Mouse (Mus musculus): Measurements from ENCODE around the gene Copg2. TPM values are rescaled to one million over a fixed set of nuclear protein-coding genes. Genes with fewer than 3 reads are reported as not detected.

Gene Copg2
- polyA plus RNA-seq, 1 experiment from 2014 or later = 34.5 TPM

DNA sequence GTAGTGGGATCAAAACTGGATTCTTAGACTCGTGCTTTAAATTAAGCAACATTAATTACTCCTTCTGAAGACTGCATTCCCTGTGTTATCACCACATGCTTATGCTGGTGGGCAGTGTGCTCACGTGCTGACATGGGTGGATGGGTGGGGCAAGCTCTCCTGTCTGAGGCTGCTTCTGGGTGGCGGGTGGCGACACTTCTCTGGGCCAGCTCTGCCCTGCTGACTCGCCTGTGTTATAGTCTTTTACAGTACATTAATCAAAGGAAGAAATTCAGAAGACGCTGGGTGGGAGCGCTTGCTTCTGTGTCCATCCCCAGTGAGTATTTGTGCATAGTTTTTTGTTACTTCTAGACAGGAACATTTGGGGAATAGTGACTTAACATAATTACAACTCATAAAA lies 151.0 kb downstream of the Copg2 start:
- Histone ChIP-seq H3K4me2 (no peak overlapping the region), H3K27ac (ENCODE audit: low read depth, low read length) (no peak overlapping the region), H3K4me1 (ENCODE audit: control insufficient read depth, insufficient read depth, low read length) (no peaks in the 10 kb centered on the region), H3K9ac (ENCODE audit: low read depth, low read length) (no peak overlapping the region), H3K36me3 (ENCODE audit: control insufficient read depth, insufficient read depth, low read length) (peaks cover 32% of the 10 kb centered on the region), H3K4me3 (ENCODE audit: low read depth, low read length) (no peak overlapping the region), H3K27me3 (ENCODE audit: control insufficient read depth, insufficient read depth, low read length) (no peaks in the 10 kb centered on the region), H3K9me3 (replicated peaks; ENCODE audit: control insufficient read depth, low read length) (no peaks in the 10 kb centered on the region)
- WGBS (ENCODE audit: insufficient replicate concordance) = 64% methylated on average over 7 of the region's 7 CpGs
- ATAC-seq (replicated peaks; ENCODE audit: insufficient number of reproducible peaks, low FRiP score, low TSS enrichment) = no peak

DNA sequence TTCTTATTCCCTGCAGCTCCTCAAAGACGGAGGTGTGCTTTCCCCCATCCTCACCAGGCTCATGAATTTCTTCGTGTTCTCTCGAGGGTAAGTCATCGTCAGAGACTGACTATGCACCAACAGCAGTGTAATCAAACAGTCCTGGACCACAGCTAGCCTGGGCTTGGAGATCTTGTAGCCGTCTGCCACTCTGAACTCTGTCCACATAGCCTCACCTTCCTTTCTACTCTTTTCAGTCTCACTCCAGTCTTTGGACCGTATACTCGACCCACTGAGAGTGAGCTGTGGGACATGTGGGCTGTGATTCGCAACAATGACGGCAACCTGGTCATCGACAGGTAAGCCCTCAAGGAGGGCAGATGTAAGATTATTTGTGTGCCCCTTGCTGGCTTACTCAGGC lies 151.7 kb downstream of the Copg2 start:
- Histone ChIP-seq H3K4me3 (ENCODE audit: low read depth, low read length) (no peak overlapping the region), H3K36me3 (ENCODE audit: control insufficient read depth, insufficient read depth, low read length) (peaks cover 33% of the 10 kb centered on the region), H3K27ac (ENCODE audit: low read depth, low read length) (no peak overlapping the region), H3K27me3 (ENCODE audit: control insufficient read depth, insufficient read depth, low read length) (no peaks in the 10 kb centered on the region), H3K4me1 (ENCODE audit: control insufficient read depth, insufficient read depth, low read length) (no peaks in the 10 kb centered on the region), H3K9me3 (replicated peaks; ENCODE audit: control insufficient read depth, low read length) (no peaks in the 10 kb centered on the region; the same call in 1 of the 2 replicates), H3K9ac (ENCODE audit: low read depth, low read length) (no peak overlapping the region), H3K4me2 (no peak overlapping the region)
- 77% methylated on average over 10 of the region's 10 CpGs for WGBS (ENCODE audit: insufficient replicate concordance)
- ATAC-seq (replicated peaks; ENCODE audit: insufficient number of reproducible peaks, low FRiP score, low TSS enrichment) = no peak

DNA sequence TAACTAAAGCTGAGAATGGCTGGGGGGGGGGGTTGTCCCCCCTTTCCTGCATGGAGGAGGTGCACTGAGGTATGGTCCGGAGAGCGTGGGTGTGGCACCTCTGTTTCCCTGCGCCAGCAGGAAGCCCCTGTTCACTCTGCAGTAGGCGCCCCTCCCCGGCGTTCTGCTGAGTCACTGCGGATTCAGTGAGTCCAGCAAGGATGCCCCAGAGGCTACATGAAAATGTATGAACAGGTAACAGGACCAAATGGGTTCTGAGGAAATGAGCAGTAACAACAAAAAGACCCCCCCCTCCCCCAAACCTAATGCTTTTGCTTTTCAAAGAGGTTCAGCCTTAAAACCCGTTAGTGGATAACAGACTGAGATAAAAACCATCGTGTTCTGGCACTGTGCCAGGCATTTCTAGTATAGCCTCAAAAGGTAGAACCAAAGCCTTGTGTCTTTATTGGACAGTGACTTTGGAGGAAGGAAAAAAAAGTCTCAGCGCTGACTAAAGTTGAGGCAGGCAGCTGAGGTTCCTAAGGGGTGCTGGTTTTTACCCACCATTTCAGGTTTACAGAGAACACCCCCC lies 157.3 kb downstream of the Copg2 start:
- 48% methylated on average over 10 of the region's 10 CpGs for WGBS (ENCODE audit: insufficient replicate concordance)
- Histone ChIP-seq H3K9me3 (replicated peaks; ENCODE audit: control insufficient read depth, low read length) (peaks cover 40% of the 10 kb centered on the region), H3K4me2 (peak overlapping the region; percentile 65), H3K27me3 (ENCODE audit: control insufficient read depth, insufficient read depth, low read length) (no peaks in the 10 kb centered on the region), H3K9ac (ENCODE audit: low read depth, low read length) (peak overlapping the region; percentile 83), H3K4me1 (ENCODE audit: control insufficient read depth, insufficient read depth, low read length) (no peaks in the 10 kb centered on the region), H3K36me3 (ENCODE audit: control insufficient read depth, insufficient read depth, low read length) (peaks cover 16% of the 10 kb centered on the region; the same call in 1 of the 2 replicates), H3K27ac (ENCODE audit: low read depth, low read length) (peak overlapping the region; percentile 95), H3K4me3 (ENCODE audit: low read depth, low read length) (peak overlapping the region; percentile 62)
- no peak for ATAC-seq (replicated peaks; ENCODE audit: insufficient number of reproducible peaks, low FRiP score, low TSS enrichment)

- Histone ChIP-seq H3K4me1 (ENCODE audit: control insufficient read depth, insufficient read depth, low read length) (no peaks in the 10 kb centered on the region), H3K27me3 (ENCODE audit: control insufficient read depth, insufficient read depth, low read length) (no peaks in the 10 kb centered on the region), H3K27ac (ENCODE audit: low read depth, low read length) (peak overlapping the region; percentile 95), H3K4me3 (ENCODE audit: low read depth, low read length) (peak overlapping the region; percentile 62), H3K9me3 (replicated peaks; ENCODE audit: control insufficient read depth, low read length) (peaks cover 40% of the 10 kb centered on the region), H3K4me2 (peak overlapping the region; percentile 65), H3K36me3 (ENCODE audit: control insufficient read depth, insufficient read depth, low read length) (peaks cover 11% of the 10 kb centered on the region; the same call in 1 of the 2 replicates), H3K9ac (ENCODE audit: low read depth, low read length) (peak overlapping the region; percentile 83)
- ATAC-seq (replicated peaks; ENCODE audit: insufficient number of reproducible peaks, low FRiP score, low TSS enrichment) = no peak
- 42% methylated on average over 20 of the region's 20 CpGs for WGBS (ENCODE audit: insufficient replicate concordance)
Measured at GRCm38 (mm10) chr6:30738464-30739006, 158.1 kb downstream of the Copg2 start.

- WGBS (ENCODE audit: insufficient replicate concordance) = 48% methylated on average over 66 of the region's 66 CpGs
- peak overlapping the region; percentile 95 for H3K27ac ChIP-seq (ENCODE audit: low read depth, low read length)
- no peaks in the 10 kb centered on the region for H3K27me3 ChIP-seq (ENCODE audit: control insufficient read depth, insufficient read depth, low read length)
- peaks cover 40% of the 10 kb centered on the region for H3K9me3 ChIP-seq (replicated peaks; ENCODE audit: control insufficient read depth, low read length)
- peaks cover 3% of the 10 kb centered on the region; the same call in 1 of the 2 replicates for H3K4me1 ChIP-seq (ENCODE audit: control insufficient read depth, insufficient read depth, low read length)
- H3K4me3 ChIP-seq (ENCODE audit: low read depth, low read length) = peak overlapping the region; percentile 62
- peak; percentile 43; the same call in 1 of the 2 replicates for ATAC-seq (replicated peaks; ENCODE audit: insufficient number of reproducible peaks, low FRiP score, low TSS enrichment)
- H3K9ac ChIP-seq (ENCODE audit: low read depth, low read length) = peak overlapping the region; percentile 83
- H3K36me3 ChIP-seq (ENCODE audit: control insufficient read depth, insufficient read depth, low read length) = peaks cover 11% of the 10 kb centered on the region; the same call in 1 of the 2 replicates
- peak overlapping the region; percentile 65 for H3K4me2 ChIP-seq
Measured at GRCm38 (mm10) chr6:30737548-30738463, 158.8 kb downstream of the Copg2 start.

DNA sequence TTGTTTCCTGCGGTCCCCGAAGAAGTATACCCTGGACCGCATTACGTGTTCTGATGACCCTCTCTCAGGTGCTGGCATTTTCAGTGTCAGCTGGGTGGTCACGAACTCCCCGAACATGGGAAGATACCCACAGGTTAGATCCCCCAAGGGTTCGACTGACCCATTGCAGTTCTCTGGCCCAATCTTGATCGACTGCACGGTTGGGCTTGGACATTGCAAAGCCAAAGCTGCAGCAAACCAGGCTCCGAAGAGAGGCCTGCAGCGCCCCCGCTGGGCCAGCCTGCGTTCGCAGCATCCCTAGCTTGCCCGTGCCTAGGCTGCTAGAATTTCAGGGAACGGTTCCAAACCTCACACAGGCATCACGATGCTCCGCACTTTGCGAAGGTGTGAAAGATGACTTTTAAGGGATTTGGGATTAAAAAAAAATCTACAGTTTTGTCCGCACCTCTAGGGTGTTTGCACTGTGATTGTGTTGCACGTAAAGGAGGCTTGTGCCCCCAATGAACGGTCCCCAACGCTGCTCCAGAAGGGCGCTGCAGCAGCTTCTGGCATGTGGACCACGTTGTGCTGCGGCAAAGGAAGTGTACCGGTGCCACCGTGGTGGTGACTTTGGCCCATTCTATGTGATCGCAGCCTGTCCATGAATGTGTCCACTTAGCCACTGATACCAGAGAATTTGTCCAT lies 159.6 kb downstream of the Copg2 start:
- Histone ChIP-seq H3K4me3 (ENCODE audit: low read depth, low read length) (peak overlapping the region; percentile 62), H3K36me3 (ENCODE audit: control insufficient read depth, insufficient read depth, low read length) (peaks cover 6% of the 10 kb centered on the region; the same call in 1 of the 2 replicates), H3K27ac (ENCODE audit: low read depth, low read length) (peak overlapping the region; percentile 89), H3K4me1 (ENCODE audit: control insufficient read depth, insufficient read depth, low read length) (peaks cover 3% of the 10 kb centered on the region; the same call in 1 of the 2 replicates), H3K27me3 (ENCODE audit: control insufficient read depth, insufficient read depth, low read length) (no peaks in the 10 kb centered on the region), H3K9ac (ENCODE audit: low read depth, low read length) (peak overlapping the region; percentile 23; the same call in 1 of the 2 replicates), H3K9me3 (replicated peaks; ENCODE audit: control insufficient read depth, low read length) (peaks cover 40% of the 10 kb centered on the region), H3K4me2 (peak overlapping the region; percentile 65)
- WGBS (ENCODE audit: insufficient replicate concordance) = 48% methylated on average over 29 of the region's 29 CpGs
- ATAC-seq (replicated peaks; ENCODE audit: insufficient number of reproducible peaks, low FRiP score, low TSS enrichment) = peak; percentile 27

GRCm38 (mm10) chr6:30736372-30736762 lies 160.2 kb downstream of the Copg2 start:
- peak overlapping the region; percentile 69; the same call in 1 of the 2 replicates for H3K9ac ChIP-seq (ENCODE audit: low read depth, low read length)
- peaks cover 40% of the 10 kb centered on the region for H3K9me3 ChIP-seq (replicated peaks; ENCODE audit: control insufficient read depth, low read length)
- H3K27me3 ChIP-seq (ENCODE audit: control insufficient read depth, insufficient read depth, low read length) = no peaks in the 10 kb centered on the region
- WGBS (ENCODE audit: insufficient replicate concordance) = 52% methylated on average over 13 of the region's 13 CpGs
- peaks cover 6% of the 10 kb centered on the region; the same call in 1 of the 2 replicates for H3K36me3 ChIP-seq (ENCODE audit: control insufficient read depth, insufficient read depth, low read length)
- H3K4me3 ChIP-seq (ENCODE audit: low read depth, low read length) = no peak overlapping the region; the same call in 1 of the 2 replicates
- H3K27ac ChIP-seq (ENCODE audit: low read depth, low read length) = peak overlapping the region; percentile 89
- ATAC-seq (replicated peaks; ENCODE audit: insufficient number of reproducible peaks, low FRiP score, low TSS enrichment) = no peak
- peak overlapping the region; percentile 65 for H3K4me2 ChIP-seq
- H3K4me1 ChIP-seq (ENCODE audit: control insufficient read depth, insufficient read depth, low read length) = peaks cover 3% of the 10 kb centered on the region; the same call in 1 of the 2 replicates
